Mouse (Mus musculus) lung, postnatal 4 days (tissue): ENCODE measurements at regions not wholly inside any gene's neighbourhood (a gene's known extent, or its start where the extent isn't known, plus 50 kb on each side); places are given as distances from the start of the nearest gene placed in this dataset.
A peak's percentile ranks its signal among the peaks of the same experiment; 100 is the strongest.

Experiments used
- DNase-seq, 2 experiments: peaks; one replicate each; pipeline ENCODE4 v3.0.0; 2021

GRCm38 (mm10) chr11:17324651-17325050 is 67.3 kb downstream of the C1d start:
- DNase-seq = no peak

GRCm38 (mm10) chr11:17325731-17326646 is 68.6 kb downstream of the C1d start:
- DNase-seq = no peak

- DNase-seq = no peak
Observed at GRCm38 (mm10) chr11:17326695-17327094, 69.3 kb downstream of the C1d start.

GRCm38 (mm10) chr11:17351476-17351875 is 94.1 kb downstream of the C1d start:
- DNase-seq = no peak

GRCm38 (mm10) chr11:17352148-17353130 is 95.1 kb downstream of the C1d start:
- no peak for DNase-seq

- no peak for DNase-seq
Observed at GRCm38 (mm10) chr11:17359698-17360254, 102.4 kb downstream of the C1d start.

GRCm38 (mm10) chr11:17377859-17378258 is 120.5 kb downstream of the C1d start:
- no peak for DNase-seq

GRCm38 (mm10) chr11:17386756-17387155 is 129.4 kb downstream of the C1d start:
- no peak for DNase-seq

GRCm38 (mm10) chr11:17393832-17394231 is 136.5 kb downstream of the C1d start:
- no peak for DNase-seq

- DNase-seq = no peak
Observed at GRCm38 (mm10) chr11:17414531-17414930, 157.2 kb downstream of the C1d start.

GRCm38 (mm10) chr11:17415144-17415543 is 157.8 kb downstream of the C1d start:
- no peak for DNase-seq

- no peak for DNase-seq
Observed at GRCm38 (mm10) chr11:17417656-17418289, 160.4 kb downstream of the C1d start.

GRCm38 (mm10) chr11:17442133-17442532 is 184.8 kb downstream of the C1d start:
- DNase-seq = no peak

GRCm38 (mm10) chr11:17449289-17449688 is 191.9 kb downstream of the C1d start:
- DNase-seq = no peak

- no peak for DNase-seq
Observed at GRCm38 (mm10) chr11:17450360-17451045, 193.1 kb downstream of the C1d start.

- DNase-seq = no peak
Observed at GRCm38 (mm10) chr11:17451451-17451850, 194.1 kb downstream of the C1d start.

GRCm38 (mm10) chr11:17453530-17453929 is 196.2 kb downstream of the C1d start:
- no peak for DNase-seq

GRCm38 (mm10) chr11:17458946-17459345 is 201.6 kb downstream of the C1d start:
- DNase-seq = no peak

- peak; percentile 29 to 51 for DNase-seq
Observed at GRCm38 (mm10) chr11:17460024-17460919, 202.9 kb downstream of the C1d start.

- peak; percentile 40 to 50 for DNase-seq
Observed at GRCm38 (mm10) chr11:17460920-17461279, 203.5 kb downstream of the C1d start.

GRCm38 (mm10) chr11:17461701-17462100 is 204.3 kb downstream of the C1d start:
- no peak for DNase-seq
